Mouse (Mus musculus) liver, adult 2 months (tissue): ENCODE data around the gene Ptk7.

Experiments
- CTCF ChIP-seq: fragments of 200-500 bp; IDR thresholded peaks from 2 replicates; pipeline ENCODE4 v1.5.1; 2011; ENCODE audit warnings: low read depth, low read length, control low read depth
- POLR2A ChIP-seq: fragments of 200-500 bp; IDR thresholded peaks from 2 replicates; pipeline ENCODE4 v1.6.1; 2011; ENCODE audit warnings: low read length, control low read depth; ENCODE audit not compliant: insufficient read depth; ENCODE audit errors: extremely low read depth

- TF ChIP-seq CTCF (no peak), POLR2A (no peak)
Measured at GRCm38 (mm10) chr17:46525065-46525464, 104.2 kb downstream of the Ptk7 start.
